20 mouse cellular contexts compared by ENCODE assay signal in the genomic region with DNA sequence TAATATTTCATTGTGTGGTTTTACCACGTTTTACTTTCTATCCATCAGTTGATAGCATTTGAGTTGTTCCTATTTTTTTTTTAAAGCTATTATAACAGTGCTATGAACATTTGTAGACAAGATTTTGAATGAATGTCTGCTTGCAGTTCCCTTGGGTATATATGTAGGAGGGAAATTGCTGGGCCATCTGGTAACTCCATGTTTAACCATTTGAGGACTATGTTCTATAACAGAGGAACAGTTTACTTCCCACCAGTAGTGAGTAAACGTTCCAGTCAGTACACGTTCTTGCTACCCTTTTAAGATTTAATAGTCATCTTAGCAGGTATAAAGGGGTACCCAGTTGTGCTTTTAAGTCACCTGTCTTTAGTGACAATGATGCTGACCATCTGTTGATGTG.
DNase-seq lines count a peak whose midpoint lies in the region; ATAC-seq and TF ChIP-seq lines count a peak whose summit lies in the region.
"Had no signal": no experiment of that assay in that cellular context is flagged by ENCODE, and none has a peak within 500 bp of the region (broad histone marks: within the 10 kb centered on the region; RNA-seq: fewer than 3 reads in every experiment).

No protein-coding gene starts in this region.

- intact Hi-C loops in heart, adult 2 months (cut with DNase I) = no loop called here

- no peak overlapping the region for H3K9ac ChIP-seq in heart, adult 2 months (ENCODE audit: low read depth, low read length)

- peaks cover 6% of the 10 kb centered on the region for H3K4me1 ChIP-seq in heart, adult 2 months (ENCODE audit: control insufficient read depth, insufficient read depth, low read length)

- TF ChIP-seq CTCF in heart, adult 2 months (IDR thresholded peaks at IDR 0.05) = no peak

- DNase-seq in frontal cortex, postnatal 36 days (ENCODE audit: low spot score in 2 of 2) = no peak
- peak; percentile 33 for DNase-seq in brain, adult 2 months (ENCODE audit: low read depth, low spot score)
- DNase-seq in heart, adult 2 months = no peak
- DNase-seq: adrenal gland, adult 2 months; adrenal gland, adult 8-10 months; adrenal gland, postnatal 10 days; adrenal gland, postnatal 14 days; adrenal gland, postnatal 25 days; adrenal gland, postnatal 36 days; B cell, adult 2 months; cerebellum, adult 11 months; cerebellum, adult 11-12 months; cerebellum, adult 18-20 months; cerebellum, adult 2 months had no signal

- H3K27ac ChIP-seq in heart, adult 2 months = no peak overlapping the region

- no peaks in the 10 kb centered on the region for H3K27me3 ChIP-seq in heart, adult 2 months (ENCODE audit: control insufficient read depth, insufficient read depth, low read length)
- H3K27me3 ChIP-seq: CH12.LX had no signal

- TF ChIP-seq POLR2A in heart, adult 2 months (IDR thresholded peaks at IDR 0.05; ENCODE audit: insufficient read depth, low read depth, low read length) = no peak

- H3K36me3 ChIP-seq in heart, adult 2 months (ENCODE audit: control insufficient read depth, insufficient read depth, low read length) = peaks cover 1% of the 10 kb centered on the region
- H3K36me3 ChIP-seq: G1E had no signal

- H3K79me2 ChIP-seq in heart, adult 2 months (replicated peaks; ENCODE audit: control insufficient read depth, insufficient read depth, low read length) = no peaks in the 10 kb centered on the region

- peak; percentile 62 for ATAC-seq in frontal cortex, adult (ENCODE audit: low TSS enrichment)
- ATAC-seq: activated CD4-positive, CD25-positive, alpha-beta regulatory T cell, adult 4 months; CD4-positive, CD25-positive, alpha-beta regulatory T cell, adult 4 months; Patski had no signal

- WGBS in heart, adult 2 months = 73% methylated on average over 3 of the region's 3 CpGs

- no peak overlapping the region for H3K4me3 ChIP-seq in heart, adult 2 months

- no peak for TF ChIP-seq EP300 in heart, adult 2 months (IDR thresholded peaks at IDR 0.05; ENCODE audit: insufficient read depth, low read depth, low read length)
